Mouse (Mus musculus) layer of hippocampus, postnatal 25 days (tissue): Measurements from ENCODE around the gene Cnga3. TPM values are rescaled to one million over a fixed set of nuclear protein-coding genes. Genes with fewer than 3 reads are reported as not detected.

ENCODE experiments used
- DNase-seq, 2 experiments: peaks; one replicate each; pipeline ENCODE4 v3.0.0; 2022; ENCODE audit warnings: mixed read lengths in 2 of 2, low spot score in 1 of 2; ENCODE audit errors: extremely low spot score in 1 of 2
- total RNA-seq, 2 experiments: library from RNA; stranded (reverse); gene quantifications; 2 replicates each; pipeline ENCODE4 v1.2.3; 2021

The Cnga3 gene
- total RNA-seq, result under 1 TPM; 0.40 to 0.47 TPM

- DNase-seq, result no peak
These were observed at the start of gene Cnga3 for GRCm38 (mm10) chr1:37214144-37214543. Gene Cnga3 (plus strand): TSS chr1:37214434.

DNA sequence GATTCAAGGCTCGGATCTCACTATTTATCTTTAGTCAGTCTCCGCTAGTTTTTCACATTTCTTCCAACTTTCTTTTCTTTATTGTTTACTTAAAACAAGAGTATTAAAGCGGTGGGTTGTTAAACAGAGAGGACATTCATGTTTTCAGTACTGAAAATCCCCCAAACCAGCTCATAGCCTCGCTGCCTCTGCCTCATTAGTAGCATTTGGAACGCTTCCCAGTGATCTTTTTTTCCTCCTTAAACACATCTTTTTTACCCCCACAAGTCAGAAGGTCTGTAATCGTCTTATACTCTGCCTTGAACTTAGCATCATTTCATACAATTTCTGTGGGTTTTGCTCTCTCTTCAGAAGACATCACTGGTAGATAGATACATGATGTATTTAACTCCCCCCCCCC lies 48.2 kb upstream of the Cnga3 start:
- DNase-seq, result no peak

DNA sequence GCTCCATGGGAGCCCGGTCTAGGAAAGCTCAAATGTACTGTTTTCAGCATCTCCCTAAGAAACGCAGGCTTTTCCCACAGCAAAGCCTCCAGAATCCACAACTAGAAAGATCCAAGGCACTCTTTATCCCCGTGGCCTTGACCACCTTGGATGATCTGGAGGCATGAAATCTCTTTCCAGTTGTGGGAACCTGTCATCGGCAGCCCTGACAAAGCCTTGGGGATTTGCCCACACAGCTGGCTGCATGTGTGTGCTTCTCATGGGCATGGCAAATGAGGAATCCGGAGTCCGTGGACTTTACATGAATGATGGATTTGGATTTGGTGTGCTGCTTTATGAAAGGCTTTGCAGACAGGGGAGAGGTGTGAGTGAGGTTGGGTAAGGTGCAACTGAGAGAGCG lies 46.3 kb upstream of the Cnga3 start:
- no peak for DNase-seq

DNA sequence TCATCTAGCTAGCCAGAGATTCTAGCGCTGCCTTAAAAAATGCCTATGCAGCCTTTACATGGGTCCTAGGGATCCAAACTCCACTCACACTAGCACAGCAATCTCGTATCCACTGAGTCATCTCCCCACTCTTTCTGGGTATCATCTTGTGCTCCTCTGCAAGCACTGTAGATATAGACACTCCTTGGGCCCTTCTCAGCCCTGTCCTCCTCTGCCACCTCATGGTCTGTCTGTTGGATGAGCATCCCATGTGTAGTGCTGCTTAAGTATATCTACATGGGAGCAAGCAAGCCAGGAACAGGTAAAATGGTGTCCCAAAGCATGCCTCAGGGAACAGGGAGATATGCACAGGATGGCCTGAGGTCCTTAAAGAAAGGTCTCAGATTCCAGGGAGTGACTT lies 36.4 kb upstream of the Cnga3 start:
- no peak for DNase-seq

GRCm38 (mm10) chr1:37179852-37180251 lies 34.4 kb upstream of the Cnga3 start:
- no peak for DNase-seq

DNA sequence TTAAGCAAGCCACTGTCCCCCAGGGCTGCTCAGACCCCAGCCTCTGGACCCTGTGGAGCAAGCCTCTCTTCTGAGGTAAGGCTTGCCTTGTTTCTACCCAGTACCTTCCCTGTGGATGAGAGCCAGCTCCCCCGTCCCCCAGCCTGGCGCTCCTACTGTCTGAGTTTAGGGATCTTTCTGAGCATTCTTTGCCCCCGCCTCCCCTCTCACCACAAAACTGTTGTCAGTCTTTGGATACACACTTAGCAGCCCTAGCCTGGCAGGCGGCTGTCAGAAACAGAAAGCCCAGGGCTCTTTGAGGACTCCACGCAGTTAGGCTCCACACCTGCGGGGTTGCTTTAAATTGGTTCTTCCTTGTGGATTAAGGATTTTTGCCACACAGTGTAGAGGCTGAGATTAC lies 27.2 kb upstream of the Cnga3 start:
- no peak for DNase-seq

GRCm38 (mm10) chr1:37194607-37195006 lies 19.6 kb upstream of the Cnga3 start:
- no peak for DNase-seq

DNA sequence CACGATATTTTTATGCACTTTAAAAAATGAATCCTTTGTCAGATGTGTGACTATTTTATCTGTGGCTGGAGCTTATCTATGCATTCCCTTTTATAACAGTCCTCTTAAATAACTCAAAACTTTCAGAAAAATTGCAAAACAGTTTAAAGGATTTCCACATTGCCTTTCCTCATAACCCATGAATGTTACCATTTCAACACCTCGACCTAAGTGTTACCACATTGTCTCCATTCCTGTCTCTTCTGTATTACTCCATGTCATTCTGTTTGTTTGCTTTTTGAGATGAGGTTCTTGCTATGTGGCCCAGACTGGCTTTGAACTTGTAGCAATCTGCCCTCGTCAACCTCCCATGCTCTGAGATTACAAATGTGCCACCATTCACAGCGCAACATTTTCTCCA lies 12.8 kb upstream of the Cnga3 start:
- no peak for DNase-seq

- no peak for DNase-seq
These were observed 6.5 kb upstream of the Cnga3 start for GRCm38 (mm10) chr1:37207743-37208142.

DNA sequence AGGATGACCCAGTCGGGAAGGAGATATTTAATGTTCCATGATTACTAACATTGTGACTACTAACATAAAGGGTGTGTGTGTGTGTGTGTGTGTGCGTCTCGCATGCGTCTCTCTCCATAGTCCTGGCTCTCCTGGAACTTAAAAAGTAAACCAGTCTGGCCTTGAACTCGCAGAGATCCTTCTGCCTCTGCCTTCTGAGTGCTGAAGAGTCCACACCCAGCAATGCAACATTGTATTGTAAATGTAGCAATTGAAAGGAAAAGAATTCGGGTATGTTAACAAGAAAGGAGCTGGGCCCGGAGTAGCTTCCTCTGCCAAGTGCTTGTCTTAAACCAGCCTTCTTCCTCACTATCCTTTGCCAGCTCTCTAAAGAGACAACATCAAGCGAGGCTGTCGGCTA lies 1.9 kb upstream of the Cnga3 start:
- DNase-seq, result no peak

DNA sequence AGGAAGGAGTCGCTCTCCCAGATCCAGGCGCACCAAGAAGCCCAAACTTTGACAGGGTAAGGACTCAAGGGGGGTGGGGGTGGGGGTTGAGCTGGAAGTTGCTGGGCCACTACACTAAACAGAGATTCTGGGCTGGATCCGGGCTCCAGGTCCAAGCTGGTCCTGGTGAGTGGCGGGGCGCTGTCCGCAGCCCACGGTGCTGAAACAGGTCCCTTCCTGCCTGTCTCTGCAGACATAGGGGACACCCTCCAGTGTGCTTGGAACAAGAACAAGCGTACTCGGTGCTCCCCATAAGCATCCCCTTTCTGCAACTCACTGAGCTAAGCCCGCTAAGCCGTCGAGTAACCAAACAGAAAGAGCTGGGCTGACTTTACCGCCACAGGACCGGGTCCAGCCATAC lies 4.2 kb downstream of the Cnga3 start:
- DNase-seq, result peak in 1 of 2 experiments; percentile 34

- no peak for DNase-seq
These were observed 5.4 kb downstream of the Cnga3 start for GRCm38 (mm10) chr1:37219593-37219992.

- DNase-seq, result peak; percentile 38 to 51
These were observed 6.1 kb downstream of the Cnga3 start for GRCm38 (mm10) chr1:37220134-37220907.

DNA sequence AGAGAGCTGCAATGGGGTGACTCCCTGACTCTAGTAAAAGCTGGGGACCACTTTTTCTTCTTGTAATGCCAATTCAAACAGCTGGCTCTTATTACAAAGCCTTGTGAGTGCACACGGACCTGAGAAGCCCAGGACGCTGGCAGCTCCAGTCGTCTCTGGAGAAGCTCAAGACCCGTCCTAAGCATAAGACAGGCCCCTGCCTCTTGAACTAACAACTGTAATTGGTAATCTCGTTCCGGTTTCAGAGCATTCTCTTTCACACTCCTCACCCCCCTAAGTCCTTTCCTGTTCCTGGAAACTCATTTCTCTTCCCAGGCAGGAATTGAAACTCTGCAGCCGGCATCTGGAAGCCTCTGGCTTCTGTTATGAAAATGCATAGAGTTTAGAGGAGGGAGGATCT lies 7.8 kb downstream of the Cnga3 start:
- DNase-seq, result no peak

GRCm38 (mm10) chr1:37230404-37230803 lies 16.2 kb downstream of the Cnga3 start:
- DNase-seq, result no peak

- no peak for DNase-seq
These were observed 17.1 kb downstream of the Cnga3 start for GRCm38 (mm10) chr1:37231295-37231701.

GRCm38 (mm10) chr1:37239045-37239635 lies 24.9 kb downstream of the Cnga3 start:
- DNase-seq, result no peak

DNA sequence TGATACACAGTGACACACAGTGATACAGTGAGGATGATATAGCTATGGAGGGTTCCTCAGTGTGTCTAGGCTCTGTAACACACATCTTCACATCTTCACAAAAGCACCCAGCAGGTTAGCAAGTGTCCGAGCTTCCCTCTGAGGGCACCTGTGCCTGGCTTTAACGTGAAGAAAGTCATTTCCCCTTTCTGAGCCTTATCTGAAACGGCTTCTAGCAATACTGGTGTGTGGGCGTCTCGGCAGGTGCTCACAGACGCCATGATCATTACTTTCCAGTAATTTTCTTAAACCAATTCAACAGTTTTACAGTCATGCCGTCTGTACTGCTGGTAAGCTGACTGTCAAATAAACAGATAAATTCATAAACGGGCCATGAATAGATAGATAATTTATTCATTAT lies 28.0 kb downstream of the Cnga3 start:
- no peak for DNase-seq

- no peak for DNase-seq
These were observed 32.2 kb downstream of the Cnga3 start for GRCm38 (mm10) chr1:37246476-37246875.

DNA sequence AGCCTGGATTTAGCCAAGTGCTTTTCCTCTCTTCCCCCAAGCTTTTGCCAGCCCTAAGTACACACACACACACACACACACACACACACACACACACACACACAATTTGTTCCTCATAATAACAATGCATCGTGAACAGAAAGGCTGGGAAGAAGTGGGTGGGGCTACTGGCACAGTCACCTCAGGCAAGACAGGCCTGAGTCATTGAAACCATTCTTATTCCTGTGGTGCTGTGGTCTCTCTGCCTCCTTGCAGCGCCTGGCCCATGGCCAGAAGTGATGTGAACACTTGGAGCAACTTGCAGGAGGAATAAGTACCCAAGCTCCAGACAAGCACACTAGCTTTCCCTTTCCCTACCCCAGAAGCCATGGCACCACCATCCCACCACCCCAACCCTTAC lies 34.2 kb downstream of the Cnga3 start:
- DNase-seq, result no peak

DNA sequence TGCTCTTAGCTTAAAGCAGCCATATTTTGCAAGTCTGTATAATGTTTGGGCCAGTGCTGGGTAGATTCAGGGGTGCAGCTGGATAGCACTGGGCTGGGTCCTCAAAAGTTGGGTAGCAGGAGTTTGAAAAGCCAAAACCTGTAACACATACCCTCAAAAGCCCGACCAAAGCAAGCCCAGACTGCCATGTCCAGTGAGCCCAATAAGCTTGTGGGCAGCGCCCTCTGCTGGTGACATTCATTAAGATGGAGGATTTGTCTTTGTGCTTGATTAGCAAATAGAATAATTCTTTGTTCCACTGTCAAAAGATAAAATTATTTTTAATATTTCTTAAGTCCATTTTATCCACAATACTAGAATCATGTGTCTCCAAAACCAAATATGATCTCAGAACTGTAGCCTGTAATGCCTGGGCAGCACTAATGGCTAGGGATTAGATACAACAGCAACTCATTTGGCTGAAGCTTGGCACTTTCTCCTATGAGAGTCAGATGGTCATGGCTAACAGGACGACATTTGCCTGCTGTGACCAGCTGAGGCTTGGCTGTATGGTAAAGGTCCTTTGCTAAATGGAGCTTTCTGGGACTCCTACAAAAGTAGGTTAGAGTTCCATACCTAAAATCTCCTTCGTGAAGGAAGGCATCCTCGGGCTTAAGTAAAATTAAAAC lies 36.5 kb downstream of the Cnga3 start:
- DNase-seq, result peak; percentile 85 to 98

DNA sequence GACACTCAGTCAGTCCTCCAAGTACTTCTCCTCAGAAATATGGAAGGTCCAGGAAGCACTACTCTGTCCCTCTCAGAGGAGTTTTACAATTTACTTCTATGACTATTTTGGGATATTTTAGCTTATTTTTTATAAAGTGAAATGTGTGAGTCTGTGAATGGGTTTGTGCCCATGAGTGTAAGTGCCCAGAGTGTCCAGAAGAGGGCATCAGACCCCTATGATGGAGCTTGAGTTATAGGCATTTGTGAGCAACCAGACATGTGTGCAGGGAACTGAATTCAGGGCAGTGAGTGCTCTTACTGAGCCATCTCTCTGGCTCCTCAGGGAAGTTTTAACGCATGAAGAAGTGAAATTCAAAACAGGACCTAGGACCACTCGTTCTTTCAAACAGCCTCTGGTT lies 44.2 kb downstream of the Cnga3 start:
- DNase-seq, result no peak
